Mouse (Mus musculus) mesoderm, embryonic 11.5 days (tissue): Measurements from ENCODE around the gene Ppm1d.

Source experiments
- DNase-seq: peaks from one replicate; pipeline ENCODE4 v3.0.0-alpha.2; 2012; ENCODE audit warnings: low read depth, low spot score

The Ppm1d gene

DNA sequence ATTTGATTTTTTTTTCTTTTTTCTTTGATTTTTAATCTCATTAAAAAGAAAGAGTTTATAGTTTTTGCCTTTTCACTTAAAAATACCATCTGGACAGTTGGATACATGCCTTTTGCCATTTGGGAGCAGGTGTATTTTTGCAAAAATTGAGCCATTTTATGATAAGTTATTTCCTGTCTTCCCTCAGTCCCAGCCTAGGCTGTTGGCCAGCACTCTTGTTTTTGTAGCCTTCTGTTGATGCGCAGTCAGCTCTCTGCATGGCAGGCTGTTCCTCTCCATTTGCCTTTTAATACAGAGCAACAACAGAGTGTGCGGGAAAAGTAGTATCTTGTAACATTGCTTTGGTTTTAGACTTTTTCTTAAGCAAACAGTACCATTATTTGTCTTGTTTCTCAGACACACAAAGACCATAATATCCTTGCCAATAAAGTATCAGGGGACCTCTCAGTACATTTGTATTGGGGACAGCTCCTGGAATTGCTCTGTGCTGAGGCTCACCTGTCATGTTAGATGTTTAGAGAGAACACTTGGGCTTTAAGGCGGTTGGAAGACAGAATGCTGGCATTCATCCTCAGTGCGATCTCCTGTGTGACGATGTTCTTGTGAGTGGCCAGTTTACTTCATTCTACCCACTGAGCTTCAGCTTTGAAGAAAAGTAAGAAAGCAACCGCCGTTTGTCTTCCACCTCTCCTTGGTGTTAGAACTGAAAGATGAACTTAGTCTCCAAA is 18.3 kb downstream of the Ppm1d start:
- DNase-seq: no peak

DNA sequence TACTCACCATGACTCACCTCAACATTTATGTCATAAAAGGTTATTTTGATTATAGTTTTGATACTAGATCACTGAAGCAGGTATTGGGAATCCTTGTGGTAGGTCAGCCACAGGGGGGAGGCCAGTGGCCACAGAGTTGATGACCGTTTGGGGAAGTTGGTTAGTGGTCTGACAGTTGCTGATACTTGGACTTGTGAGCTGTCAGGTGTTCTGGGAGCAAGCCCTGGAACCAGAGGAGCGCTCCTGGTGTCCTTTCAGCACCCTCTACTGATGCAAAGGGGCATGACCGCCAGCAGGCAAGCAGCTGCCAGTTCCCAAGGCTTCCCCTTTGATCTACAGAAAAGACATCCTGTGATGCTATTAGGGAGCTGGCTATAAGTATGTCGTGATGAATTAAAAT is 23.7 kb downstream of the Ppm1d start:
- DNase-seq: peak; percentile 10

DNA sequence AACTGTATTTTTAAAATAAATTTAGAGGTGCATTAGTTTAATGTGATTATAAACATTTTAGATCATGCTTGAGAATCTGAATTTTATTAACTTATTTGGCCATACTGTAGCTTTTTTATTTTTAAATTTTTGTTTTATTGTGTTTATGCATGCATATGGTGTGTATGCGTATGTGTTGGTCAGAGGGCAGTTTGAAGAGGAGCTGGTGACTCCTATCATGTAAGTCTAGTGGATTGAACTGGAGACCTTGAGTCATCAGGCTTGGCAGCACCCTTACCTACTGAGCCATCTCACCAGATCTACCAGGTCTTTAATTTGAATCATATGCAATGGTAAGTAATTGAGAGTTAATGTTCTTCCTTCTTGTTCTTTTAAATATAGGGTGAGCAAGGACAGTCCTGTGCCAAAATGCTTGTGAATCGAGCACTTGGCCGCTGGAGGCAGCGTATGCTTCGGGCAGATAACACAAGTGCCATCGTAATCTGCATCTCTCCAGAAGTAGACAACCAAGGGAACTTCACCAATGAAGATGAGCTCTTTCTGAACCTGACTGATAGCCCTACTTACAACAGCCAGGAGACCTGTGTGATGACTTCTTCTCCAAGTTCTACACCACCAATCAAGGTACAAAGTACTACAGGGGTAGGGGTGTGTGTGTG is 28.3 kb downstream of the Ppm1d start:
- no peak for DNase-seq

DNA sequence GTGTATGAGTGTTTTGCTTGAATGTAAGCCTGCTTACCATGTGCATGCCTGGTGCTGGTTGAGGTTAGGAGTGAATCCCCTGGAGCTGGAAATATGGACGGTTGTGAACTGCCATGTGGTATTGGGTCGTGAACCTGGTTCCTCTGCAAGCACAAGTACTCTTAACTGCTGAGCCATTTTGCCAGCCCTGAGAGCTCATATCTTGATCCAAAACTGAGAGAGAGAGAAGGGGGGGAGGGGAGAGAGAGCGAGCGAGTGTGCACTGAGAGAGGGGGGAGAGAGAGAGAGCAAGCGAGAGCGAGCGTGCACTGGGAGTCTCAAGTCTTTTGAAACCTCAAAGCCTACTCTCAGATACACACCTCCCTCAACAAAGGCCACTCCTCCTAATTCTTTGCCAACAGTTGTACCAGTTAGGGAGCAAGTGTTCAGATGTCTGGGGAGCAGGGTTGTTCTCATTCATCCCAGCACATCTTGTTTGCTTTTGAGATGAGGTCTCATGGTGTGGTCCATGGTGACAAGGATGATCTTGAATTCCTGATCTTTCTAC is 29.1 kb downstream of the Ppm1d start:
- DNase-seq: no peak

DNA sequence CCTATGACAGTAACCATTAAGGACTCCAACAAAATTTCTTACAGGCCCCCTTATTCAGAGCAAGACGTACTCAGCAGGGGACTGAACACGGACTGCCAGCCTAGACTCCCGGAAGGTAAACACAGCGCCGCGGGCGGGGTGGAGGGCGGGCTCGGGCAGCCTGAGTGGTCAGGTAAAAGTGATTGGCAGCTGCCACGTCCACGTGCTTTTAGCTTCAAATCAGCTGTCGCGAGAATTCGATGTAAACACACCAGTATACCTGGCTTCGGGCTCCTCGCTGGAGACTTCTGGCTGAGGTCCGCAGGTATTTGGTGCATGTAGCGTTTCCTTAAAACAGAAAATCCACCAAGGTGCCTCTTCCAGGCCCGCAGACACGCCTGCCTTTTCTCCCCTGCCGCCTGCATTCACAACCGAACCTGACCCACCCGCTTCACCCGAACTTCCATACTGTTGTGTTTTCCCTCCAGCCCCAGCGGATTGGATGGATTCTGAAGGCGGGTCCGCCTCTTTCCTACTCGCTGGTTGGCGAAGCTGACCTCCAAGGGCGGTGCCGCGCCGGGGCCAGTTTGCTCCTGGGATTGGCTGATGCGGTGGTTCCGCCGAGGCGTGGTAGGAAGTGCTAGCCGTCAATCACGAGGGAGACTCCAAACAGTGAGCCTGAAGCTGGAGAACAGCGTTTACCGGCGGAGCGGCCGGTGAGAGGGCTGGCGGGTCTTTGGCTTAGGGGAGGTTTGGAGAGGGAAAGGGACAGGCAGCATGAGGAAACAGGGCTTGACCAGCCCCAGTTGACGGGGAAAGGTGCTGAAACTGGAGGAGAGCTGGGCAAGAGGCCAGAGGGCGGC is 41.7 kb downstream of the Ppm1d start, which contains the start of gene Bcas3:
Gene Bcas3, plus strand, starts transcription at position 629 of the 842 bp plus-strand sequence.
- peak; percentile 98 for DNase-seq

DNA sequence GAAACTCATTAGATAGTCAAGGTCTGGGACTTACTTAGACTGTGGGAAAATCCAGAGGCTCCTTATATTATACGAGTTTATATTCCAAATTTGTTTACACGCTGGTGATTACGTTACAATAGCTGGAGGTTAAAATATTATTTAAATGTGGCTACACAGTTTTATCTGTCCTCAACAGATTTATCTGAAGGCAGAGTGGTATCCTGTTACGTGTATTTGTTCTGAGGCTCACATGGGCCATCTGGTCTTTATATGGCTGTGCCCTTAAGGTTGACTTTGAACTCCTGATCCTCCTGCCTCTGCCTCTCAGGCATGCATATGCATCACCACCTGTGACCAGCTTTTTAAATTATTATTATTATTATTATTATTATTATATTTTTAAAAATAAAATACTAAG is 42.8 kb downstream of the Ppm1d start:
- no peak for DNase-seq

DNA sequence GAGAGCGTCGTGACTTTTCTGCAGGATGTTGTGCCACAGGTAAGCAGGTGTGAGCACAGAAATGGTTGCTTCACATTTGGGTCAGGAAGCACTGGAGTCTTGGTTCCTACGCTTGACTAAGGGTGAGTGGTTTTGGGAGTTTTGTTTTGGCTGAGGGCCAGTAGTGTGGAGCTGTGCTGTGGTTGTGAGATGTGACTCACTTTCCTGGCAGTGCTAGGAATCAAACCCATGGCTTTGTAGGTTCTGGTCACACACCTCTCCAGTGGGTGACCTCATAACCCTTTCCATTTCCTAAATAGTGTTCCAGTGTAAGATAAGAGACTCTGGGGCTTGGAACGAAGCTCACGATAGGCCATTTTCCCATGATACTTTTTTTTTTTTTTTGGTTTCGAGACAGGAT is 48.6 kb downstream of the Ppm1d start:
- no peak for DNase-seq

DNA sequence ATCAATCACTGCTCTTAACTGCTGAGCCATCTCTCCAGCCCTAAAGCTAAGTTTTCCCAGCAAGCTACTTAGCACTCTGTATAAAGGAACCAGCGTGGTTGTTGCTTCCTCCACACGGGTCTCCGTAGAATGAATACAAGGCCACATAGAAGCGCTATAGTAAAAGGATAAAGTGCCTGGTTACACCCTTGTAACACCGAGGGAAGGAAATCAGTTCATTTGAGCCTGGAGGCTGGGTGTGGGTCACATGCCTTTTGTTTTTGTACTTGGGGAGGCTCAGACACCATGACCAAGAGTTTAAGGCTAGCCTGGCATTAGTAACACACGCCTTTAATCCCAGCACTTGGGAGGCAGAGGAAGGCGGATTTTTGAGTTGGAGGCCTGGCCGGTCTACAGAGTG is 50.6 kb downstream of the Ppm1d start:
- DNase-seq: no peak

DNA sequence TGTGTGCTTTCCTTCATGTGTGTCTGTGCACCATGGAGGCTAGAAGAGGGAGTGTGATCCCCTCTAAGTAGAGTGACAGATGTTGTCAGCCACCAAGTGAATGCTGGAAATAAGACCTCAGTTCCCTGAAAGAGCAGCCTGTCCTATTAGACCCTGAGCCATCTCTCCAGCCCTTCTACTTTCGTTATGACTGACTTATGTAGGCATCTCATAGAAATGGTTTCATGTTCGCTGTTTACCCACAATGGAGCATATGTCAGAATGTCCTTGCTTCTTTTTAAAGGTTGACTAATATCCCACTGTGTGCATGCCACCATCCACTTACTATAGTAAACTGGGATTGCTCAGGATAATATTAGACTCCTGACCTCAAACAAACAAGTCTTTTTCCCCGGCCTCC is 55.1 kb downstream of the Ppm1d start:
- DNase-seq: no peak

DNA sequence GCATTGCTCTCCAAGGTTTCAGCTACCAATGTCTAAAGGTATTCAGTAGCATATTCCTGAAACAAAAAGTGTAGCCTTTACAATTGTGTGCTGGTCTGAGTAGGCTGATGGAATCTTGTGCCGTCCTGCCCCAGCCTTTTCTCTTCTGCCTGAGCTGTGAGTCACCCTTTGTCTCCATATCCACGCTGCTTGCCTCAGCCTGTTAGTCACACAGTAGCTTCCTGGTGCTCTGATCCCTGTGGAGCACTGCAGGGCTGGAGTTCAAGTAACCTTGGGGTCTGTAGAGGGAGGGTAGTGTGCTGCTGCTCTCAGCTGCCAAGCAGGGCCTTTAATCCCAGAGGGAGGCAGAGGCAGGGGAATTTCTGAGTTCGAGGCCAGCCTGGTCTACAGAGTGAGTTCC is 56.8 kb downstream of the Ppm1d start:
- no peak for DNase-seq

DNA sequence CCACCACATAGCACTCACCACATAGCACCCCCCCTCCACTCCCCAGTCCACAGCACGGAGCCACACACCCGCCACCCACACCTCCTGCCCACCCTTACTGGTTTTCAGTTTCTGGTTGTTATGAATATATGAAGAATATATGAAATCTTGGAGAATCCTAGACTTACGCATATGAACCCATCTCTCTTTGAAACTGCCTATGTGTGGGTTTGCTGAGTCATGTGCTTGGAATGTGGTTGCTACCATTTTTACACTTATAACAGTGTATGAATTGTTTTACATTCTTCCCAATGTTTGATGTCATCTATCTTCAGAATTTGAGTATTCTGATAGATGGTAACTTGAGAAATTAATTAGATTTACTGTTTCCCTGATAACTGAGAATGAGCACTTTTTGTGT is 68.0 kb downstream of the Ppm1d start:
- DNase-seq: no peak

DNA sequence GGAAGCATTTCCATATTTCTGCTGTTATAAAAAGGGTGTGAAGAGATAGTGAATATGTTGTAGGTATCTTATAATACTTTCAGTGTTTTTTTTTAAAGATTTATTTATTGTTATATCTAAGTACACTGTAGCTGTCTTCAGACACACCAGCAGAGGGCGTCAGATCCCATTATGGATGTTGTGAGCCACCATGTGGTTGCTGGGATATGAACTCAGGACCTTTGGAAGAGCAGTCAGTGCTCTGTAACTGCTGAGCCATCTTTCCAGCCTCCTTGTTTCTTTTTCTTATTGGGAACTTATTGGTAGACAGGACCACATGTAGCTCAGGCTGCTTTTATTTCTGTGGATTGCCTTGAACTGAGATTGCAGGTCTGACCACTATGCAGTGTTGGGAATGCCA is 69.0 kb downstream of the Ppm1d start:
- DNase-seq: no peak

DNA sequence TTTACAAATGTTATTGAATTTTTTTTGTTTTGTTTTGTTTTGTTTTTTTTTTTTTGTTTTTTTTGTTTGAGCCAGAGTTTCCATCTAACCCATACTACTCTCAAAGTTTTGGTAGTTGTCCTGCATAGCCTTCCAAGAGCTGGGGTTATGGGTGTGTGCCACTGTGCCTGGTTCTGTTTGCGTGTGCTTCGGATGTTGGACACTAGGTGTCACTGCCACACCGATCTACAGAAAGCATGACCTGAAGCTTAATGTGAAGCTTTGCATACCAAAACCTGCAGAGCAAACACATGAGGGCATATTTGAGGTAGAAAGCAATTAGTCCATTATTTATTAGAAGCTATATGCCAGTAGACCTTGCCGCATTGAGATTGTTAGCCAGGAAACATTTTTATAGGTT is 71.0 kb downstream of the Ppm1d start:
- peak; percentile 82 for DNase-seq

DNA sequence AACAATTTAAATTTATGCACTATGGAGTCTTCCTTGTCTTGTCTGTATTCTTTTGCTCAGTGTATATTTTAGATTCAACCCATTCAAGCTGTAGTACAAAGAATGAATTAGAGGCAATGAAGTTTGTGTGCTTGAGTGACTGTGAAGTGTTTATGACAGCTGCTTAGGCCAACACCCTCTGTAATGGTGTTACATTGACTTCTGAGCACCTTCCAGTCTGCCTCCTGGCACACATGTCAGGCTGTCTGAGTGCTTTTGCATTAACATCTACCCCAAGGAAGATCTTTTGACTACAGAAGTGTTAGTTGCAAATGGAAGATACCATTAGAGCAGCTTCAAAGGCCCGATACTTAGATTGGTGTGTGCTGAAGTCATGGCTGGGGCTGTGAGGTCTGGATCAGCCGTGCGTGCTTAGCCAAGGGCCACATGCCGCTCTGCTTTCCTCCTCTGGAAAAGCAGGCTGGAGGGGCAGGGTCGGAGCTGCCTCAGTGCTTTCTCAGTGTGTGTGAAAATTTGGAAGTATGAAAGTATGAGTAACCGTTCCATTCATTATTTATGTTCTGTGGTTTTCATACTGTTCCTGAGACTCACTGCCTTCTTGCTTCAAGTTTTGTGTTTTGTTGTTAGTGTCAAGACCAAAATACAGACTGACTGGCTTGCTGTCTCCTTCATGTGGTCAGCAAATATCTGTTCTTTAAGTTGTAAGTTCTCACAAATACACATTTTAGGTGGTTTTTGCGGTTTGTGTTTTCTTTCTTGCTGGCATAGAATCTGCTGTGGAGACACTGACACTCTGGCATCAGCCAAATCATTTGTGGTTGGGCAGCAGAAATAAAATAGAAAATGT is 73.2 kb downstream of the Ppm1d start:
- no peak for DNase-seq

DNA sequence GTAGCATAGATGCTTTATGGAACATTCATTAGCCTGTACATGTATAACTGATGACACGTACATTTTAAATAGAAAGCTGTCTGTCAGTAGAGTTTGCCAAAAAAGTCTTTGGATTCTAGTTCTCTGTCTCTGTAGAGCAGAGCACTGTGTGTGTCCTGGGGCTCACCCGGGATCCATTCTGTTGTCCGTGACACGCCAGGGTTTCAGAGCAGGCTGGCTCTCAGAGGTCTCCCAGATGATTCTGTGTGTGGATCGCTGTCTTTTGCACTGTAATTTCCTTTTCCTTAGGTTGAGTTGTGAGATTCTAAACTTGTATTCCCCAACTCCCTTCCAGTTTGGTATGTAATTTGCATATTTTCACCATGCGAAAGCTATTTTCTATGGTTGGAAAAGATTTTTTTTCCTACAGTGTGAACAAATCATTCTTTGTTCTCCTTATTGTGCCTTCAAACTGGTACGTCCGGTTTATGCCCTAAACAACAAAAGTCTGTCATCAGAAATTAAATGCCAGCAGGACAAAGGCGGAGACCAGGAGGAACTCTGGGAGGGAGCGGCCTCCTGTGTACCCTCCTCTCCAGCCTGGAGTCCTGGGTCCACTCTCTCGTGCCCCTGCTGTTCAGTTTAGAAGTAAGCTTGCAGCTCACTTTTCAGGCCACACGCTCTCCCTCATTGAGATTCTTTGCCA is 81.3 kb downstream of the Ppm1d start:
- peak; percentile 40 for DNase-seq

DNA sequence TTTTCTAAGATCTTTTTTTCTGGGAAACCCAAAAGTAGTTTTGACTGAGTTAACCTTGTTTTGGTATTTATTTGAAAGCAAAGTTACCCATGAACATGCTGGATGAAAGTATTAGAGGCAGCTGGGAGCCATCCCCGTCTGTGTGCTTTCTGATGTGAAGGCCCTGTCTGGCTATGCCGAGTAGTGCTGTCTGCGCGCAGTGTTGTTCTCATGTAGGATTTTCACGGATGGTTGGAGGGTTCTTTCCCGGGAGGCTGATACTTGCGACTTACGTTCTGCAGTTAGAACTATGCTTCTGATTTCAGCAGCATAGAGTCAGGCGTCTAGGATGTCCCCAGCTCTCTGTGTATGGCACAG is 81.8 kb downstream of the Ppm1d start:
- DNase-seq: no peak

DNA sequence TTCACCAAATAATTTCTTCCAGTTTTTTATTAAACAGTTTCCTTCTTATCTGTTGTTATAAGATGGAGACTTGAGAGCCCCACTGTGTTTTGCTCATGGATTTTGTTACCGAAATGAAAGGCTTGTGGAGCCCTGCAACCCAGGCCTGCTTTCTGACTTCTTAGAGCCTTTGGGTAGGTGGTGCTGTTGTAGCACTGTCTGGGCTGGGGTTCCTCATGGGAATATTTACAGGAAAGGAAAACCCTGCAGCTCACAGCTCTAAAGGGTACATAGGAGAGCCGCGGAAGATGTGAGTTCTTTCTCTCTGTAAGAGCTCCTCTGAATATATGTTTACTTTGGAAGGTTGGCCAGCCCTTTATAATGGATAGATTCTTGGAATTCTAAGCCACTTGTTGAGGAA is 82.9 kb downstream of the Ppm1d start:
- no peak for DNase-seq

DNA sequence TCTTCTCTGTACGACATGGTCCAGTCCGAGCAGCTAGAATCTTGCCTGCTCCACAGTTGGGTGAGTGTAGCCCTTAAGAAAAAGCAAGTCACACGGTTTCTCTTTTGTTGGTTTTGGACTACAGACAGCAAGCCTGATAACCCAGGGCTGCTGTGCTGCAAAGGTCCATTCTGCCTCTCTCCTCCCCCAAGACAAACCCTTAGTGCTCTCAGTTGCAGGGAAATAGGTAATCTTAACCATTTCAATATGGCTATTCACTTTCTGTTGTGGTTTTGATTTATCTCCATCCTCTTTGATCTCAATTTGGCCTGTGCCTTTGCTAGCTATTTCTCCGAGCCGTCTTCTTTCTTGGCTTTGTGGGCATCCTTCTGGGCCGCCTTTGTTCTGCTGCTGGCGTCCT is 84.3 kb downstream of the Ppm1d start:
- DNase-seq: peak; percentile 24
